ENCODE assay signal across 9 mouse cellular contexts in the genomic region with DNA sequence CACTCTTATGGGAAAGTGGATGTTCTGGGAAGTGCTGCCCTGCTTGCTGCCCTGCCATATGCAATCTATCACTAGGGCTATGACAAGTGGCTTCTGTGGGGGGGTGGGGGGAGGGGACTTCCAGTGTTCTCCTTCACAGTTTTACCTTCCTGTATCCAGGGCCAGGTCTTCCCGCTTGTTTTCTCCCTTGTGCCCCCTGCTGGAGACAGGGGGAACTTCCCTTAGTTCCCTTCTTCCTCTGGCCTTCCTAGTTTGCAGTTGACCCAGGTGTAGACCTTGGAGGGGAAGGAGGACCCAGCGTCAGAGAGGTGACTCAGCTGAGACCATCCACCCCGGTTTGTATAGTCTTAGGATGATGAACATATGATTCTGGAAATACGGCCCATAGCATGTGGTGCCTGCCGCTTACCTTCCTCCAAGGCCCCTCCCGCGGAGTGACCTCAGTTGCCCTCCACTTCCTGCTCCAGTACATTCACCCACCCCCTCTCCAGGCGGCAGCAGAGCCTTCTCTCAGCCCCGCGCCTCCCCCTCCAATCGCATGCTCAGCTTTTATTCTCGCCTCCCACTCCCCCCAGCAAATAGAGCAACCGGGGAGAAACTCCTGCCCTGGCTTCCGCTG. TPM values are rescaled to one million over a fixed set of nuclear protein-coding genes. Genes with fewer than 3 reads are reported as not detected.
A peak's percentile ranks its signal among the peaks of the same experiment; 100 is the strongest.
DNase-seq lines count a peak whose midpoint lies in the region; ATAC-seq lines count a peak whose summit lies in the region.
"Had no signal": no experiment of that assay in that cellular context is flagged by ENCODE, and none has a peak within 500 bp of the region (broad histone marks: within the 10 kb centered on the region; RNA-seq: fewer than 3 reads in every experiment).

No protein-coding gene starts in this region.

- no peak overlapping the region for H3K27ac ChIP-seq in hindbrain, embryonic 14.5 days
- no peak overlapping the region for H3K27ac ChIP-seq in hindbrain, embryonic 12.5 days

- WGBS in hindbrain, embryonic 14.5 days: 32% methylated on average over 14 of the region's 14 CpGs
- WGBS in hindbrain, embryonic 12.5 days: 28% methylated on average over 14 of the region's 14 CpGs

- H3K27me3 ChIP-seq in hindbrain, embryonic 14.5 days (ENCODE audit: control insufficient read depth, insufficient read depth, low read length): no peaks in the 10 kb centered on the region
- peaks cover 21% of the 10 kb centered on the region for H3K27me3 ChIP-seq in hindbrain, embryonic 12.5 days

- peaks cover 4% of the 10 kb centered on the region; the same call in 1 of the 2 replicates for H3K4me1 ChIP-seq in hindbrain, embryonic 14.5 days (replicated peaks; ENCODE audit: control insufficient read depth, insufficient read depth, low read length)
- H3K4me1 ChIP-seq in hindbrain, embryonic 12.5 days: peaks cover 14% of the 10 kb centered on the region

- no peaks in the 10 kb centered on the region for H3K9me3 ChIP-seq in hindbrain, embryonic 14.5 days (ENCODE audit: control insufficient read depth, low read length)
- H3K9me3 ChIP-seq in hindbrain, embryonic 12.5 days (replicated peaks): no peaks in the 10 kb centered on the region

- intact Hi-C loops in left cerebral cortex, postnatal 36 days (cut with DNase I): no loop called here

- no peak overlapping the region for H3K9ac ChIP-seq in hindbrain, embryonic 14.5 days
- no peak overlapping the region for H3K9ac ChIP-seq in hindbrain, embryonic 12.5 days

- peak; percentile 65 for DNase-seq in hindbrain, embryonic 14.5 days (ENCODE audit: low spot score)
- DNase-seq in CD4-positive helper T cell, adult 2 months (ENCODE audit: low read depth, low spot score): peak; percentile 42
- DNase-seq in ZHBTc4 (ENCODE audit: low read depth, low spot score): peak; percentile 87
- peak; percentile 47 to 50 for DNase-seq in left cerebral cortex, postnatal 36 days (ENCODE audit: low spot score in 2 of 2)
- DNase-seq in right cerebral cortex, postnatal 25 days: peak; percentile 33
- DNase-seq in spleen, postnatal 36 days (ENCODE audit: low spot score in 2 of 2): no peak

- ATAC-seq in hindbrain, embryonic 14.5 days (ENCODE audit: low FRiP score): no peak
- no peak for ATAC-seq in hindbrain, embryonic 12.5 days (ENCODE audit: low FRiP score)
- peak; percentile 29; the same call in 1 of the 2 replicates for ATAC-seq in frontal cortex, adult (ENCODE audit: low TSS enrichment)

- no peak overlapping the region for H3K4me2 ChIP-seq in hindbrain, embryonic 14.5 days (replicated peaks)
- H3K4me2 ChIP-seq in hindbrain, embryonic 12.5 days (replicated peaks): no peak overlapping the region

- H3K36me3 ChIP-seq in hindbrain, embryonic 14.5 days (replicated peaks; ENCODE audit: control insufficient read depth, insufficient read depth): no peaks in the 10 kb centered on the region
- H3K36me3 ChIP-seq in hindbrain, embryonic 12.5 days: no peaks in the 10 kb centered on the region

- H3K4me3 ChIP-seq in hindbrain, embryonic 14.5 days (replicated peaks; ENCODE audit: low read length): no peak overlapping the region
- H3K4me3 ChIP-seq in hindbrain, embryonic 12.5 days: no peak overlapping the region
- H3K4me3 ChIP-seq: erythroblast, embryonic 14.5 days had no signal

RNA-seq across cellular contexts. Expression of gene Cyp46a1, which starts 4.5 kb away (rescaled TPM):
- 22.7 and 23.5 TPM in 2 replicates for polyA plus RNA-seq in hindbrain, embryonic 14.5 days (2014; fragmentation: Nextera tagmentation; extraction: Ambion mirVana)
- 14.2 and 15.6 TPM in 2 replicates for polyA plus RNA-seq in hindbrain, embryonic 12.5 days (2016; fragmentation: Nextera tagmentation; extraction: Ambion mirVana)
- total RNA-seq in left cerebral cortex, postnatal 36 days (2021): 100 to 1,000 TPM; 293 to 297 TPM
- polyA plus RNA-seq: erythroblast, embryonic 14.5 days had no signal

RNA-seq across cellular contexts. Expression of gene Eml1, which starts 32.1 kb away (rescaled TPM):
- 55.1 and 61.8 TPM in 2 replicates for polyA plus RNA-seq in hindbrain, embryonic 14.5 days (2014; fragmentation: Nextera tagmentation; extraction: Ambion mirVana)
- 71.8 and 73.0 TPM in 2 replicates for polyA plus RNA-seq in hindbrain, embryonic 12.5 days (2016; fragmentation: Nextera tagmentation; extraction: Ambion mirVana)
- total RNA-seq in left cerebral cortex, postnatal 36 days (2021): 10 to 100 TPM; 59.3 to 64.2 TPM

RNA-seq across cellular contexts. Expression of gene Hhipl1, which starts 32.6 kb away (rescaled TPM):
- polyA plus RNA-seq in hindbrain, embryonic 14.5 days (2014; fragmentation: Nextera tagmentation; extraction: Ambion mirVana): 1.8 and 1.9 TPM in 2 replicates
- polyA plus RNA-seq in hindbrain, embryonic 12.5 days (2016; fragmentation: Nextera tagmentation; extraction: Ambion mirVana): 2.4 and 2.7 TPM in 2 replicates
- total RNA-seq in left cerebral cortex, postnatal 36 days (2021): 1 to 10 TPM; 7.8 to 8.1 TPM
- polyA plus RNA-seq: erythroblast, embryonic 14.5 days had no signal

Comparison
In these comparisons a context has a peak if more than half of its experiments do, and no peak if none do; other contexts are left out.
1. DNase-seq: peak in hindbrain, embryonic 14.5 days (single experiment), CD4-positive helper T cell, adult 2 months (single experiment), ZHBTc4 (single experiment), left cerebral cortex, postnatal 36 days (2 of 2) and right cerebral cortex, postnatal 25 days (single experiment); none in spleen, postnatal 36 days (0 of 2).